Mouse (Mus musculus): Measurements from ENCODE around the gene Kdm2b. TPM values are rescaled to one million over a fixed set of nuclear protein-coding genes. Genes with fewer than 3 reads are reported as not detected.
A peak's percentile ranks its signal among the peaks of the same experiment; 100 is the strongest.
"Not testable (repeated sequence)": the region's sequence is repeated elsewhere in the genome, so short reads cannot be mapped to it uniquely, and the experiment has no call there.

Kdm2b gene
- total RNA-seq, 2 experiments from 2014 or later, result 25.4 to 27.4 TPM

DNA sequence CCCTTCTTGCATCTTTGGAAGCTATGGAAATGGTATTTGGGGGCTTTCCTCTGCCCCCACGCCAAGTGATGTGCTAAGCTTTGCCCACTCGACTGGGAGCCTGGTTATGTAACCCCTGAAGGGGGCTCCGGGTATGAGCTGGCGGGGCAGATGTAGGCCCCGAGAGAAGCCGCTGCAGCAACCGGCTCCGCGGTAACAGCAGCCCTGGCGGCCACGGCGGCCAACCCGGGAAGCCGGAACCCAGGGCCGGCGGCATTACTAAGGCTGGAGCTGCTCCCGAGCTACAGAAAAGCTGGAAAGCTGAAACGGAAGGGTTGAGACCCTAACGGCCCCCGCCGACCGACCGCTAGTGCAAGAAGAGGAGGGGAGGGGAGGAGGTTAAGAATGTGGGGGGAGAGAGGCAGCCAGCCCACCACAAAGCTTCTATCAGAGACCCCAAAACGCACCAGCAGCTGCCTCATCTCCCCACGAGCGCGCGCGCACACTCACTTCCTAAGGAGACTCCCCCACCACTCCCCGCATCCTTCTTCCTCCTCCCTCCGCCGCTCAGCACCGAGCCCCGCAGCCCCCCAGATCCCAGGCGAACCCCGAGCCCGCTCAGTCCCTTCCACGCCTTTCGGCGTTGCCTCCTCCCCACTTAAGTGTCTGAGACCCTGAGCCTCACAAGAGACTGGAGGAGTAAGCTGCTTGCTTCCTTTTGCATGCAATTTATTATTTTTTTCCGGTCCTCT lies 1.4 kb downstream of the Kdm2b start:
- intact Hi-C loops (cut with DNase I), result loop anchor here (1.0 kb wide), 1 partner anchor 26 kb away; no protein-coding TSS in a partner anchor
- DNase-seq (ENCODE audit: extremely low spot score in 1 of 2, low spot score in 2 of 2), result peak; percentile 52 to 54
- peak overlapping the region; percentile 92 for H3K27ac ChIP-seq
- H3K4me3 ChIP-seq, result peak overlapping the region; percentile 82
- no peak; the same call in 1 of the 2 replicates for TF ChIP-seq CTCF (IDR thresholded peaks at IDR 0.05)

GRCm38 (mm10) chr5:122987211-122988020 lies 2.2 kb downstream of the Kdm2b start:
- Histone ChIP-seq H3K27ac (peak overlapping the region; percentile 92), H3K4me3 (peak overlapping the region; percentile 82)
- no peak for TF ChIP-seq CTCF (IDR thresholded peaks at IDR 0.05)
- DNase-seq (ENCODE audit: extremely low spot score in 1 of 2, low spot score in 2 of 2), result peak; percentile 32 to 35
- intact Hi-C loops (cut with DNase I), result loop anchor here (1.0 kb wide), 1 partner anchor 27 kb away; no protein-coding TSS in a partner anchor

DNA sequence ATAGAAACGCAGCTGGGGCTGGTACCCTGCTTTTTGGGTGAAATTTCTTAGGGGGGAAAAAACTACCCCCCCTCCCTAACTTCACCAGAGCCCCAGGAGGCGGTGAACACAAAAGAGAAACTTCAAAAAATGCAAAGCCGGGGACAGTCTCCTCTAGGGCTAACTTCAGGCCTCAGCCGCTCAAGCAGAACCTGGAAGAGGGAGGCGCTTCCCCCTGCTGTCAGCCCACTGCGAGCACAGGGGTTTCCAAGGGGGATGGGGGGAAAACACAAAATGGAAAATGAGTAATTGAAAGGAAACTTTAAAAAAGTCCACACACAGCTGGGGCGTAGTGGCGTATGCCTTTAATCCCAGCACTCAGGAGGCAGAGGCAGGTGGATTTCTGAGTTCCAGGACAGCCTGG lies 3.5 kb downstream of the Kdm2b start:
- H3K27ac ChIP-seq, result no peak overlapping the region
- TF ChIP-seq CTCF (IDR thresholded peaks at IDR 0.05), result no peak
- no peak for DNase-seq (ENCODE audit: extremely low spot score in 1 of 2, low spot score in 2 of 2)
- no peak overlapping the region for H3K4me3 ChIP-seq
- intact Hi-C loops (cut with DNase I), result no loop called here

DNA sequence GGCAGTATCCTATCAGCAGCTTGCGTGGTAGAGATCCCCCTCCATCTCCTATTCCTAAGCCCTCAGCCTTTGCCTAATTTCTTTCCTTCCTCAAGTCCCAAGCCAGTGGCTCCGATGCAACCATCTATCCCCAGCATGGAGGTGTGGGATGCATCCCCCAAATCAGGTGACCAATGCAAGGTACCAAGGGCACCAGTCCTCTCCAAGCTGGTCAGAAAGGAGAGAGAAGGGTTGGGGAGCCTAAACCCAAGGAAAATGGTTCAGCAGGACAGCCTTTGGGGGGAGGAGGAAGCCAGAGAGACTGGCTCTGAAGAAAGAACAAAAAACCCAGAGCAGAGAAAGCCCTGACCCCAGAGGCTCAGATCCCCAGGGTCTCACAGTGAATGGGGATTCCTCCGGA lies 4.3 kb downstream of the Kdm2b start:
- Histone ChIP-seq H3K27ac (no peak overlapping the region), H3K4me3 (no peak overlapping the region)
- intact Hi-C loops (cut with DNase I), result no loop called here
- no peak for TF ChIP-seq CTCF (IDR thresholded peaks at IDR 0.05)
- no peak for DNase-seq (ENCODE audit: extremely low spot score in 1 of 2, low spot score in 2 of 2)

- Histone ChIP-seq H3K4me3 (no peak overlapping the region), H3K27ac (no peak overlapping the region)
- no peak for DNase-seq (ENCODE audit: extremely low spot score in 1 of 2, low spot score in 2 of 2)
- intact Hi-C loops (cut with DNase I), result no loop called here
- TF ChIP-seq CTCF (IDR thresholded peaks at IDR 0.05), result no peak
Observed at GRCm38 (mm10) chr5:122984483-122984882, 5.1 kb downstream of the Kdm2b start.

GRCm38 (mm10) chr5:122978970-122979369 lies 10.7 kb downstream of the Kdm2b start:
- DNase-seq (ENCODE audit: extremely low spot score in 1 of 2, low spot score in 2 of 2), result no peak
- H3K4me3 ChIP-seq, result no peak overlapping the region
- H3K27ac ChIP-seq, result no peak overlapping the region
- intact Hi-C loops (cut with DNase I), result no loop called here
- no peak for TF ChIP-seq CTCF (IDR thresholded peaks at IDR 0.05)

DNA sequence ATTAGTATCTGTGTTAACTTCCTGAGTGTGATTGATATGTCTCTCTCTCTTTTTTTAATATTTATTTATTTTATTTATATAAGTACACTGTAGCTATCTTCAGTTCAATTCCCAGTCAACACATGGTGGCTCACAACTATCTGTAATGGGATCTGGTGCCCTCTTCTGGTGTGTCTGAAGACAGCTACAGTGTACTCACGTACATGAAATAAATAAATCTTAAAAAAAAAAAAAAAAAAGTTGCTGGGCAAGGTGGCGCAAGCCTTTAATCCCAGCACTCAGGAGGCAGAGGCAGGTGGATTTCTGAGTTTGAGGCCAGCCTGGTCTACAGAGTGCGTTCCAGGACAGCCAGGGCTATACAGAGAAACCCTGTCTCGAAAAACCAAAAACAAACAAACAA lies 14.9 kb downstream of the Kdm2b start:
- H3K4me3 ChIP-seq; intact Hi-C loops (cut with DNase I); H3K27ac ChIP-seq; DNase-seq (ENCODE audit: extremely low spot score in 1 of 2, low spot score in 2 of 2): not testable (repeated sequence)
- peak; percentile 18; the same call in 1 of the 2 replicates for TF ChIP-seq CTCF (IDR thresholded peaks at IDR 0.05)

GRCm38 (mm10) chr5:122972116-122972515 lies 17.5 kb downstream of the Kdm2b start:
- DNase-seq (ENCODE audit: extremely low spot score in 1 of 2, low spot score in 2 of 2), result peak in 1 of 2 experiments; percentile 44
- TF ChIP-seq CTCF (IDR thresholded peaks at IDR 0.05), result no peak
- intact Hi-C loops (cut with DNase I), result no loop called here
- Histone ChIP-seq H3K27ac (peak overlapping the region; percentile 9; the same call in 1 of the 2 replicates), H3K4me3 (no peak overlapping the region)

GRCm38 (mm10) chr5:122971438-122971837 lies 18.2 kb downstream of the Kdm2b start:
- intact Hi-C loops (cut with DNase I), result no loop called here
- H3K27ac ChIP-seq, result no peak overlapping the region; the same call in 1 of the 2 replicates
- TF ChIP-seq CTCF (IDR thresholded peaks at IDR 0.05), result no peak
- no peak overlapping the region for H3K4me3 ChIP-seq
- DNase-seq (ENCODE audit: extremely low spot score in 1 of 2, low spot score in 2 of 2), result no peak

DNA sequence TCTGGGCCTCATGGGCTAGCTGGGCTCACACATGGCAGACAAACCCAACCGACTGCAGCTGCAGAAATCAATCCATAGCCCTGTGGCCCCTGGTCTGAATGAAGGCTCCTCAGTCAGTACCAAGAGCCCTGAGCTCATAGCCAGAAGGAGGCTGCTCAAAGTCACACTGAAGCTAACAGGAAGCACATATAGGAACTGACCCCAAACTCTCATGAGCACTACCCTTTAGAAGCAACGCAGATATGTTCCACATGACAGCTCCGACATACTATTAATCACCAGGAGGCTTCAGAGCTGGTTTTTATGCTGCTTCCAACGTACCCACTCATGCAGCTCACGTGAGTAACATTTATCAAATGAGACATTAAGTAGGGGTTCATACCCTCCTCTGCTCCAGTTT lies 19.6 kb downstream of the Kdm2b start:
- no peak for TF ChIP-seq CTCF (IDR thresholded peaks at IDR 0.05)
- no peak for DNase-seq (ENCODE audit: extremely low spot score in 1 of 2, low spot score in 2 of 2)
- H3K4me3 ChIP-seq, result no peak overlapping the region
- intact Hi-C loops (cut with DNase I), result no loop called here
- no peak overlapping the region for H3K27ac ChIP-seq

- Histone ChIP-seq H3K4me3 (no peak overlapping the region), H3K27ac (no peak overlapping the region)
- DNase-seq (ENCODE audit: extremely low spot score in 1 of 2, low spot score in 2 of 2), result peak; percentile 55 to 68
- intact Hi-C loops (cut with DNase I), result loop anchor here (1.0 to 5.0 kb wide), 3 partner anchors 45 to 204 kb away; no protein-coding TSS in a partner anchor
- peak; percentile 83 for TF ChIP-seq CTCF (IDR thresholded peaks at IDR 0.05)
Observed at GRCm38 (mm10) chr5:122968322-122968721, 21.3 kb downstream of the Kdm2b start.

GRCm38 (mm10) chr5:122965427-122965826 lies 24.2 kb downstream of the Kdm2b start:
- DNase-seq (ENCODE audit: extremely low spot score in 1 of 2, low spot score in 2 of 2), result no peak
- no peak overlapping the region for H3K27ac ChIP-seq
- intact Hi-C loops (cut with DNase I), result loop anchor here (5.0 kb wide), 1 partner anchor 207 kb away; no protein-coding TSS in a partner anchor
- no peak overlapping the region for H3K4me3 ChIP-seq
- TF ChIP-seq CTCF (IDR thresholded peaks at IDR 0.05), result no peak

All from left cerebral cortex, adult 2 months (tissue).